Mouse (Mus musculus): Measurements from ENCODE around the gene Ttll10.

The Ttll10 gene

DNA sequence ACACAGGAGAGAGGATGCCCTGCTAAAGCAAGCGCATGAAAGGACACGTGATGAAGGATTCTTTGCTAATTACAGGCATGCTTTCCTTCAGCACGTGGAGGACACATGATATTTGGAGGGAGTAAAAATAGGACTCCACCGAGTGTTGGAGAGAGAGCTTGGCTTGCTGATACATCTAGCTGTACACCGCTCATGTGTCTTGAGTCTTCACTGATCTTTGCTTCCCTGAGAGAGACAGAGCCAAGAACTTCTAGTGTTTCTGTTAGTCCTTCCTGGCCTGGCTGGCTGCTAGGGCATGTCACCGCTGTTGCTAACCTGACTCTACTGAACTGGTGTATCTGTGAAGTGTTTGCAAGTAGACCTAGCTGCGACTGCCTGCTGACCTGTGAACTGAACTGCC lies 35.0 kb downstream of the Ttll10 start:
- no peak for DNase-seq (ENCODE audit: low read depth, low spot score)

DNA sequence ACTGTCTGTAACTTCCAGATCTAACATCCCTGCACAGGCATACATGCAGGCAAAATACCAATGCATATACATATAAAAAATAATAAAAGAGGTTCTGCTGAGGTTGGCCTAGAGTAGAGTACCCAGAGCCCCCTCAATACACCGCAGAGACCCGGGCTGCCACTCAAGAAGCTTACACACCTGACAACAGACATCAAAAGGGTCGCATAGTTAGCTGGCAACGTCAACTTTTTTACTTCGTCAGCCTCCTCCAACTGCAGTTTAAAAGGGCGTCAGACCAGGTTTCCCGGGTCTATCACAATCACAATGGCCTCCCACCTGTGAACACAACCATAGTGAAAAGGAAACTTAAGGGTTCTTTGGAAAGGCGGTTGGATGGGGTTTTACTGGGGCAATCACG lies 35.7 kb downstream of the Ttll10 start:
- DNase-seq (ENCODE audit: low read depth, low spot score): no peak

DNA sequence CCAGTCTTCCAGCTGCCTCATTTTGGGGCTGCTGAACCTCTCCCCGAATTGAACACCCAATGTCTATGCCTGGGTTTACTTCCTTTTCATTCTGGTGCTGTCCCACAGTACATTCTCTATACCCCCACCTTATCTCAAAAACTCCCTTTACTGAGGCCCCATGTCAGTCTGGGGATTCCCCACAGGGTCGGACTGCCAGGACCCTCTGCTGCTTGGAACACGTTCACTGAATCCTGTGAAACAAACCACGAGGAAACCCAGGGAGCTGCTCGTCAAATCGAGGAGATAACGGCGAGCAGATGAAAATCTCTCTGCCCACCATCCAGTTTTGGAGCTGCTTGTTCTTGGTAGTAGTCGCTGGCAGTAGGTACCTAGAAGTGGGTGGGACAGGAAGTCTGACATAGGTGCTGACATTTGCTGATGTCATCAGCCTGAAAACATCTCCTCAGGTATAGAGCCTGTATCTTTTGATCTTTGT lies 37.2 kb downstream of the Ttll10 start:
- no peak for DNase-seq (ENCODE audit: low read depth, low spot score)

DNA sequence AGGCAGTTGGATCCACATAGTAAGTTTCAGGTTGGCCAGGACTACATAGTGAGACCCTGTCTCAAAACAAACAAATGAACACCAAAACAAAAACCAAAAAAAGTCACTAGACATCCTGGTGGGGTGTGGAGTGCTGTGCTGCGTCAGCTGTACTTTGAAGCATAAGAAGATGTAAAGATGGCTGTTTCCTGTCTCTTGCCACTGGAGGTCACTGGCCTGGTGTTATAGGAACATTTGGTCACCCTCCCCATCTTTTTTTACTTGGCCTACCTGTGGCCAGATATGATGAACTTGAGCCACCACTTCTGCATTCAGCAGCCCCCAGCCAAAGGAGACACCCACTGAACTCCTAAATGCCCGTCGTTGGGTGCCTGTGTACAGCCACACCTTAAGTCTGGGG lies 37.8 kb downstream of the Ttll10 start:
- no peak for DNase-seq (ENCODE audit: low read depth, low spot score)

DNA sequence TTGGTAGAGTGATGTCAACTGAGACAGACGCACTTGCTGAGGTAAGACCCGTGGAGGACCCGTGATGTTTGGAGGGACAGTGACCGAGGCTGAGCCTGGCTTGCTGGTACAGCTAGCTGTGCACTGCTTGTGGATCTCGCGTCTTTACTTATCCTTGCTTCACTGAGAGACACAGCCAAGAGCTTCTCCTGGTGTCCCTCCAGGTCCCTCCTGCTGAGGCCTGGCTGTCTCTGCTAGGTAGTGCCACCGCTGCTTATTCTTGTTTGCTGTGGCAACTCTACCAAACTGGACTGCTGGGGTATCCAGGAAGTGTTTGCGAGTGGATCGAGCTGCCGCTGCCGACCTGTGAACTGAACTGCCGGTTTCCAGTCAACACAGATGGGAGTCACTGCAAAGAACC lies 39.4 kb downstream of the Ttll10 start:
- DNase-seq (ENCODE audit: low read depth, low spot score): no peak

DNA sequence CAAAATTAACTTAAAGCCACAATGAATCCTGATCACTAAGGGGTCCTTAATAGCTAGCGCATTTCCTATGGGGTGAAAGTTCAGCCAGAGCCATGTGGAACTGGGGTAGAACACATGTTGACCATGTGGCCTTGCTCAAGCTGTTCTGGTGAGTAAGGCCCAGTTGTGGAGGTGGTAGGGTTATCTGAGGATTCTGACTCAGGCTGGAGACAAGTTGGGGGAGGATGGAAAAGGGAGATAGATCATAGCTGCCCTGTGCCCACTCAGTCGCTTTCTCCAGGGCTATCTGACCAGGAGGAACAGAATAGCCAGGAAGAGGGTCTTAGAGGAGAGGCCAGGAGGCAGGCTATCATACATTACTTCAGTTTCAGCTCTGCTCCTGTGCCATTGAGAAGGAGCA lies 44.8 kb downstream of the Ttll10 start:
- peak; percentile 43 for DNase-seq (ENCODE audit: low read depth, low spot score)

DNA sequence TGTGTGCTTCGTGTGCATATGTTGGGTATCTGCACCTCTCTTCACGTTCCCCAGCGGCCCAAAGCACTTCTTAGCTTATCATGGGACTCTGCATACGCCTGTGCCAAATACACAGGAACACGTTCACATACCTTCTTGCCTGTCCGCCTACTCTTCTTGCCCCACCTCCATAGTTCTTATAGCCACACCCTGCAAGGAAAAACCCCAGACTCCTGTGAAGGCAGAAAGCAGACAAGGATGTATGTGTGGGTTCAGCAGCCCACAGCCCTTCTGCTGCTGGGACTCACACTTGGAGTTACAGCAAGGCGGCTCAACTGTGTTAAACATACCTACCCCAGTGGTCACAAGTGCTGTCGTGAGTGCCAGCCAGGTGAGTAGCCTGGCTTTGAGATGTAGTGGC lies 45.6 kb downstream of the Ttll10 start, which contains the start of gene Tnfrsf4:
Gene Tnfrsf4, plus strand, starts transcription at position 207 of the 400 bp plus-strand sequence.
- DNase-seq (ENCODE audit: low read depth, low spot score): peak; percentile 13

DNA sequence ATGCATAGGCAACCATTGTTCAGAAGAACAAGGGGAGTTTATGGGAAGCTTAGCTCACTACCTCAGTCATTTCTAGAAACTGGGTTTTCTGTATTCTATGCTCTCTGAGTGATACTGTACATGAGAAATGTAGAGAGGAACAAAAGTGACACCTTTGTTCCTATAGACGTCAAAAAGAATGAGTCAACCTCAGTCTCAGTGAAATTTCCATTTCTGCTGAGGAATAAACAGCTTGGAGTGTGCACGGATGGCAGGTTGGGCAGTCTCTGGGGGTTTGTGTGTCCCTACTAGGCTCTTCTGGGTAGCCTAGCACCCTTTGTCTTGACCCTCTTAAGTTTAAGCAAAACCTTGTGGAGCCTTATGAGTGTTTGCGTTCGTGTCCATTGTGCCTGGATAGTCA lies 50.8 kb downstream of the Ttll10 start:
- DNase-seq (ENCODE audit: low read depth, low spot score): no peak

DNA sequence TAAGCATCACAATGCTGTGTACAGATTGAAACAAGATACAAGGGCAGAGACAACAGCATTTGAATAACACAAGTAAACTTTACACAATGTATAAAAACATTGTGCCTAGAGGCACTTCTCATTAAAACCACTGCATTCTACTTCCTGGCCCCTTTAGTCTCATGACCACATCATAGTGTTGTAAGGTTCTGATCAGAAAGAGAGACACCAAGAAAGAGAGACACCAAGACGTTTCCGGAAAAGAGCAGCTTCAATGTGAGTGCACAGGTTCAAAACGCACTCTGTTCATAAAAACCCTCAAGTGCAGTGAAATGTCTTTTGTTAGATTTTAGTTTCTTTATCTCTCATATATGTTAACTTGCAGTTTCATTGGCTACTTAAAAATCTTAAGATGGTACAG lies 55.1 kb downstream of the Ttll10 start:
- no peak for DNase-seq (ENCODE audit: low read depth, low spot score)

DNA sequence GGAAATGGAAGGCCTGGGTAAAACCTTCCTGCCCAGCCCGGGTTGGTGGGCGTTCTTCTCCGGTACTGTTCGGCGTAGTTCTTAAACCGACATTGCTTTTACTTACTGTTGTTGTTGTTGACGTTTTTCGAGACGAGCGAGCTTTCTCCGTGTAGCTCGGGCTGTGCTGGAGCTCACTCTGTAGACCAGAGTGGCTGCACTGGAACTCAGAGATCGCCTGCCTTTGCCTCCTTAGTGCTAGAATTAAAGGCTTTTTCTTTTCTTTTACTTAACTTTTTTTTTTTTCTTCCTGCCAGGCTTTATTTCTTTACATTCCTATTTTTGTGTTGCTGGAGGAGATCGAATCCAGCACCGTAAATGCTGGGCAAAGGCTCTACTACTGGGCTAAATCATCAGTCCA lies 65.6 kb downstream of the Ttll10 start:
- DNase-seq (ENCODE audit: low read depth, low spot score): peak; percentile 32

DNA sequence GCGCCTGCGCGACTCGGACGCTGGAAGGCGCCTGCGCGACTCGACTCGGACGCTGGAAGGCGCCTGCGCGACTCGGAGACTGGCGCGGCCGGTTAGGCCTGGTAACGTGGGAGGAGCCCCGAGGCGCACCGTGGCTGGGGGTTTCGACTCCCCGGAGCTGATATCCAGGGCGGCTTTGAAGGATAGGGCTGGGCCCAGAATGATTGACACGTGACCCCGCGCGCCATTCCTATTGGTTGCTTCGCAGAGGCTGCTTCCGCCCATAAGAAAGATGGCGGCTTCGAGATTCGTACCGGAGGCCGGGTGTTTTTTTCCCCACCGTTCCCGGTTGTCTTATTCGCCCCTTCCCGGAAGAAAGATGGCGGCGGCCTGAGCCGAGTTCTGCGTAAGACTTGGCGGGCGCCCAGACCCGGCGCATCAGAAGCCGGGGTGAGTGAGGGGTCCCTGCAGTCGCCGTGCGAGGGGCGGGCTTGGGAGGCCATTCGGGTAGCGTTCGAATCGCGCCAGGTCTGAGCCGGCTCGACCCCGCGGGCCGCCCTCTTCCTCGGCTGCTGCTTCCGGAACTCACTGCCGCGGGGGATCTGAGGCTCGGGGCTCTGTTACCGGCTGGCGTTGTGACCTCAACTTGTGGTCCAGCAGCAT lies 66.2 kb downstream of the Ttll10 start:
- peak; percentile 94 for DNase-seq (ENCODE audit: low read depth, low spot score)

DNA sequence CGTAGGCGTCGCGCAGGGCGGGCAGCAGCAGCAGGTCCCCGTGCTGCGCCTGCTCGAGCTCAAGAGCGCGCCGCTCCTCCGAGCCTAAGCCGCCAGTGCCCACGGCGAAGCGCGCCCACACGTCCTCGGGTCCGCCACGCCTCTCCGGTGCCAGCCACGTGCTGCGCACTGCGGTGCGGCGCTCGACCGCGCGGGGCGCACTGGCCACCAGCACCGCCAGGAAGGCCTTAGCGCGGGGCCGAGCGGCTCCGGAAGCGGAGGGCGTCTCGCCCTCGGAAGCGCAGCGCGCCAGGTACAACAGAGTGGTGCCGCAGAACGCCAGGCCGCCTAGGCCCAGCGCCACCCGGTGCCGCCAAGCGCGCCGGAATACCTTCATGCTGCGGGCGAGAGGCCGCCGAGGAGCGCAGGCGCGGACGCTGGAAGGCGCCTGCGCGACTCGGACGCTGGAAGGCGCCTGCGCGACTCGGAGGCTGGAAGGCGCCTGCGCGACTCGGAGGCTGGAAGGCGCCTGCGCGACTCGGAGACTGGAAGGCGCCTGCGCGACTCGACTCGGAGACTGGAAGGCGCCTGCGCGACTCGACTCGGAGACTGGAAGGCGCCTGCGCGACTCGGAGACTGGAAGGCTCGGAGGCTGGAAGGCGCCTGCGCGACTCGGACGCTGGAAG lies 66.8 kb downstream of the Ttll10 start, which contains the start of the genes B3galt6 and Sdf4:
Gene B3galt6, minus strand, starts transcription at position 409 of the 665 bp plus-strand sequence.
Gene Sdf4, plus strand, starts transcription at position 632 of the 665 bp plus-strand sequence.
- DNase-seq (ENCODE audit: low read depth, low spot score): peak; percentile 74

DNA sequence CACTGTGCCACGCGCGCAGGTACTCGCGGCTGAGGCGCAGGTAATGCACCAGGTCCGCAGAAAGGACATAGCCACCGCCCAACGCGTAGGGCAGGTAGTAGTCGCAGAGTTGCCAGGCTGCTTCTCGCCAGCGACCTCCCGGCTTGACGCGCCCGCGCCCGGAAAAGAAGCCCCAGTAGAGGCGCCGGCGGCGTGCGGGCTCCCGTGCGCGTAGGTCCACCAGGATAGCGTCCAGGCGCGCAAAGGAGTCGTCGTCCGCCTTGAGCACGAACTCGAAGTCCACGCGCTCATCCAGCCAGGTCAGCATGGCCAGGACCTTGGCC lies 67.3 kb downstream of the Ttll10 start:
- DNase-seq (ENCODE audit: low read depth, low spot score): no peak

DNA sequence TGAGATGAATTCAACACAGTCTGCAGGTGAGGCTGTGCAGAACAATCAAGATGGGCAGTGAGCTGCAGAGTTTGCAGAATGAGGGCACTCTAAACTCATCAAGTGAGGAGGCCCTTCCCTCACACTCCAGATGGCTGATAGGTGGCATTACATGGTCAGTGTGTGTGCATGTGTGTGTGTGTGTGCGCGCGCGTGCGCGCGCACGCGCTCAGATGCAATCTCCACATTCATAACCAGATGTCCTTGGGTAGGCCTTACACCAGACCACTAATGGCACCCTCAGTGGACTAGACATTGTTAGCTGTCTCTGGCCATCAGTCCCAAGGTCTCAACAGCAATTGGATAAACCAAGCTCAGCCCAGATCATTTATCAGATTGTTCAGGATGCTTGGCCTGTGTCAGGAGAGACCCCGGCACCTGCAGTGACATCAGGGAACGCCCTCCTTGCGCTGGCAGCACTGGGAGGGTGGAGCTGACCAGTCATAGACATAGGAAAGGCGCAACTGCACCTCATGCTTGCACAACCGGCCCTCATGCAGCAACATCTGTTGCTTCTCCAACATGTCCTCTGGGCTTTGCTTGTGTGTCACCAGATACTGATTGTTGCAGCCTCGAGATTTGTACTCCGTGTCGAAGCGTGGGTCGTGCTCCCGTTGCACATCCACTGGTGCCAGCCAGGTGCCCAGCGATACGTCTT lies 67.9 kb downstream of the Ttll10 start:
- DNase-seq (ENCODE audit: low read depth, low spot score): peak; percentile 24
